Mouse (Mus musculus): Measurements from ENCODE around the gene Pax2.

The Pax2 gene

DNA sequence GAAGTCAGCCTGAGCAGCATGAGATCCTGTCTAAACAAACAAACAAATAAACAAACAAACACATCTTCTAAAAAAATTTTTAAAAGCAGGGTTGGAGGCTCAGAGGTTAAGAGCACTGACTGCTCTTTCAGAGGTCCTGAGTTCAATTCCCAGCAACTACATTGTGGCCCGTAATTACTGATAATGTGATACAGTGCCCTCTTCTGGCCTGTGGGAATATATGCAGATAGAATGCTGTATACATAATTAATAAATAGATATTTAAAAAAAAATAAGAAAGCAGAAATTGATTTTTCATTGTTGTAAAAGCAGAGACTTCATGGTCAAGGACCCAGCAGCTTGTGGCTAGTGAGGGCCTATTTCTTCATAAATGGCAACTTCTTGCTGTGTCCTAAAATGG, 119.9 kb downstream of the Pax2 start:
- no peaks in the 10 kb centered on the region for H3K36me3 ChIP-seq (ENCODE audit: control insufficient read depth, insufficient read depth, low read length, poor library complexity, severe bottlenecking)
- DNase-seq (ENCODE audit: low read depth, low spot score) = no peak
- no peaks in the 10 kb centered on the region for H3K27me3 ChIP-seq (ENCODE audit: control insufficient read depth, insufficient read depth, low read length, poor library complexity, severe bottlenecking)

DNA sequence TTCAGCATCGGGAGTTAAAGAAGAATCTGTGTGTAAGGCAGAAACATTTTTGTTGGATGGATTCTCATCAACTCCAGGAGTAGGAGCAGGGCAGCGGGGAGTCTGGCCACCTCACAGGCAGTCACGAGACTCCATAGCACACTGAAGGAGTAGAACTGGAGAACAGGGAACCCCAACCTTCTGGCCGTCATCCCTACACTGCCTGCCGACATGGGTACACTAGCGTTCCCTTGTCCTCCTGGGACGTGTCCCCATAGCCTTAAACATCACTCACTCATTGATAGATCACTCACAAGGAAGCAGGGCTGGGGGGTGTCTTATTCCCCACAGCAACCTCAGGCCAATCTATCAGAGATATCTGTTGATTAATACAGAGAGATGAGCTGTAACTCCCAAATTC, 120.7 kb downstream of the Pax2 start:
- Histone ChIP-seq H3K27me3 (ENCODE audit: control insufficient read depth, insufficient read depth, low read length, poor library complexity, severe bottlenecking) (no peaks in the 10 kb centered on the region), H3K36me3 (ENCODE audit: control insufficient read depth, insufficient read depth, low read length, poor library complexity, severe bottlenecking) (no peaks in the 10 kb centered on the region)
- no peak for DNase-seq (ENCODE audit: low read depth, low spot score)

DNA sequence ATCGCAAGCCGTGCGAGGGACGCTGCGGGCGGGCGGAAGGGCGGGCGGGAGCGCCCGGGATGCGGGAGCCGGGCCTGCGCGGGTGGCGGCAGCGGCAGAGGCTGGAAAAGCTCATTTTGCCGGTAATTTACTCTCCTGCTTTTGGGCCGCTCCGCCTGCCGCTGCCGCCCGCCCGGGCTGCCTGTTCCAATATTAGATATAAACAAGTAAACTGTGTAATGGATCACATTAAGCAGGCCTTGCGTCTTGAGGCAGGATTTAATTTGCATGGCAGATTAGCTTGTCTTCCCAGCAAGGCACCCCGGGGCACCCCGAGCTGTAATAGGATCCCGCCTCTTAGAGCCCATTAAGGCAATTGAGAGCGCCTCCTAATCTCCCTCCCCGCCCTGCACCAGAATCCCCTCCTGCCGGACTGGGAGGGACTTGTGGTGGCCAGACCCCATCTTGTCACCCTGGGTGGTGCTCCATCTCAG, 126.7 kb downstream of the Pax2 start:
- Histone ChIP-seq H3K36me3 (ENCODE audit: control insufficient read depth, insufficient read depth, low read length, poor library complexity, severe bottlenecking) (no peaks in the 10 kb centered on the region), H3K27me3 (ENCODE audit: control insufficient read depth, insufficient read depth, low read length, poor library complexity, severe bottlenecking) (no peaks in the 10 kb centered on the region)
- DNase-seq (ENCODE audit: low read depth, low spot score) = no peak

DNA sequence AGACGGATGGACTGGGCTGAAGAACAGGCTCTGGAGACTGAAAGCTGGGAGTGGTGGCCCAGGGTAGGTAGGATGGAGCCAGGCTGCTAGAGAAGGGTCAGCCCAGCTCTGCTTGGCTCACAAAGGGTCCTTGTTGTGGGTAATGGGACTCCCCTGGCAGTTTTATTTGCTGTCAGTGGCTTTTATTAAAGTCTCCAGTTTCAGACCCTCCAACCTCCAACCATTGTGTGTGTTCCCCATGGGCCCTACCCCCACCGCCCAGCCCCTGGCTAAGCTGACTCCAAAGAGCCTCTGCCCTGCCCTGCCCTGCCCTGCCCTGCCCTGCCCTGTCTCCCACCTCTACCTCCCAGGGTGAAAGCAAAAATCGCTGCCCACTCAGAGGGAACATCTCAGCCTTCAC, 128.5 kb downstream of the Pax2 start:
- no peak for DNase-seq (ENCODE audit: low read depth, low spot score)
- Histone ChIP-seq H3K36me3 (ENCODE audit: control insufficient read depth, insufficient read depth, low read length, poor library complexity, severe bottlenecking) (no peaks in the 10 kb centered on the region), H3K27me3 (ENCODE audit: control insufficient read depth, insufficient read depth, low read length, poor library complexity, severe bottlenecking) (no peaks in the 10 kb centered on the region)

DNA sequence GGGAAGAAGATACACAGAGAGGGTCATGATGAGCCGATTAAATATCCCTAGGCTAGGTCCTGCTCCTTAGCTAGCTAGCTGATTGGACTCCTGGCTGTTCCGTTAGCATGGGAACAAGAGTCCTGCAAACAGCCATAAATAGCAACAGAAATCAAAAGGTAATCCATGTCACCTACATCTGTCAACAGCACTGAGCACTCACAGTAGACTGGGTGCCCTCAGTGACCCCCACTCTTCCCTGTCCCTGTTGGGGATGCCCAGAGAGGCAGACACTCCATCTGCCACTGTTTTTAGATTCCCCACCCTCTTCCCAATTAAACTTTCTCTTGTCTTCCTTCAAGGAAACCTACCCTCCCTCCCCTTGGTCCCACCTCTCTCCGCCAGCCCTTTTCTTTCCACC, 130.6 kb downstream of the Pax2 start:
- H3K27me3 ChIP-seq (ENCODE audit: control insufficient read depth, insufficient read depth, low read length, poor library complexity, severe bottlenecking) = no peaks in the 10 kb centered on the region
- H3K36me3 ChIP-seq (ENCODE audit: control insufficient read depth, insufficient read depth, low read length, poor library complexity, severe bottlenecking) = no peaks in the 10 kb centered on the region
- DNase-seq (ENCODE audit: low read depth, low spot score) = no peak
